Mouse (Mus musculus) intestine, embryonic 14.5 days (tissue): ENCODE data around the gene Mrps35. TPM values are rescaled to one million over a fixed set of nuclear protein-coding genes. Genes with fewer than 3 reads are reported as not detected.

Experiments
- ATAC-seq: fragments of 200-750 bp; cut with Nextera tagmentation; replicated peaks from 2 replicates; pipeline ENCODE4 v1.8.0; 2017; ENCODE audit warnings: low read depth, moderate number of reproducible peaks, moderate TSS enrichment, moderate library complexity; ENCODE audit not compliant: low FRiP score, low TSS enrichment
- DNase-seq: peaks from one replicate; pipeline ENCODE4 v3.0.0-alpha.2; 2018; ENCODE audit warnings: low spot score
- H3K27ac ChIP-seq: fragments of 300-500 bp; sonication (generic); 2 replicates; pipeline ENCODE4 v1.5.1; 2014; ENCODE audit warnings: low read depth, mild to moderate bottlenecking, control low read depth
- H3K27me3 ChIP-seq: fragments of 300-500 bp; sonication (generic); replicated peaks from 2 replicates; pipeline ENCODE4 v1.6.1; 2014; ENCODE audit warnings: low read length, control low read depth; ENCODE audit not compliant: control insufficient read depth, insufficient read depth
- H3K36me3 ChIP-seq: fragments of 300-500 bp; sonication (generic); 2 replicates; pipeline ENCODE4 v1.6.1; 2014; ENCODE audit warnings: low read length, control low read depth; ENCODE audit not compliant: control insufficient read depth, insufficient read depth
- H3K4me1 ChIP-seq: fragments of 300-500 bp; sonication (generic); replicated peaks from 2 replicates; pipeline ENCODE4 v1.6.1; 2014; ENCODE audit warnings: low read length, control low read depth, mixed read lengths; ENCODE audit not compliant: control insufficient read depth, insufficient read depth
- H3K4me2 ChIP-seq: fragments of 300-500 bp; sonication (generic); 2 replicates; pipeline ENCODE4 v1.6.1; 2014; ENCODE audit warnings: low read length
- H3K4me3 ChIP-seq: fragments of 300-500 bp; sonication (generic); 2 replicates; pipeline ENCODE4 v1.5.1; 2014; ENCODE audit warnings: low read depth, low read length, control low read depth, mixed read lengths
- H3K9ac ChIP-seq: fragments of 300-500 bp; sonication (generic); 2 replicates; pipeline ENCODE4 v1.6.1; 2014; ENCODE audit warnings: mild to moderate bottlenecking, low read length
- H3K9me3 ChIP-seq: fragments of 300-500 bp; sonication (generic); 2 replicates; pipeline ENCODE4 v1.6.1; 2016; ENCODE audit warnings: low read length, control low read depth; ENCODE audit not compliant: control insufficient read depth
- WGBS: fragments of 180-500 bp; shearing (Covaris S2); extraction: QIAGEN DNeasy Blood & Tissue Kit; methylation state at CpG from one replicate; pipeline ENCODE4 v1.1.7; 2014; 5-methylcytosine and 5-hydroxymethylcytosine counted together
- polyA plus RNA-seq: library from polyadenylated mRNA; unstranded; fragments of >200 nt; fragmentation: Nextera tagmentation; extraction: Ambion mirVana; gene quantifications from 2 replicates; pipeline ENCODE4 v1.2.1, GENCODE M21; 2014

Gene Mrps35
- polyA plus RNA-seq, 1 experiment from 2014 or later = 149 TPM

DNA sequence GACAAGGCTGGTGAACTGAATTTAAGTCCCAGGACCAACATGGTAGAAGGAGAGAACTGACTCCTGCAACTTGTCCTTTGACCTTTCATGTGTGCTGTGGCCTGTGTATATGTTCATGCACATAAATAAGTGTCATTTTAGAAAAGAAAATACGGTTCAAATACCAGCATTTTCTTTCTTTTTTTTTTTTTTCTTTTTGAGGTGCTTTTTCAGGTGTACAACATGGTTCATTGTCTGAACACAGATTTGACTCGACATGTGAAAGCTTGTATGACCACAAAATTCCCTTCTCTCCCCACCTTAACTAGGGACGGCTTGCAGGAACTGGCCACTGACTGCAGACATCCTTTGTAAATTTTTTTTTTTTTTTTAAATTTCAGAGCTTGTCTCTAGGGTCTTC lies 54.4 kb downstream of the Mrps35 start:
- Histone ChIP-seq H3K27ac (no peak overlapping the region), H3K36me3 (peaks cover 23% of the 10 kb centered on the region), H3K4me2 (no peak overlapping the region), H3K4me1 (peaks cover 22% of the 10 kb centered on the region), H3K27me3 (no peaks in the 10 kb centered on the region), H3K4me3 (no peak overlapping the region), H3K9ac (no peak overlapping the region), H3K9me3 (no peaks in the 10 kb centered on the region)
- ATAC-seq (no peak), DNase-seq (no peak)
- 71% methylated on average over 3 of the region's 3 CpGs for WGBS

DNA sequence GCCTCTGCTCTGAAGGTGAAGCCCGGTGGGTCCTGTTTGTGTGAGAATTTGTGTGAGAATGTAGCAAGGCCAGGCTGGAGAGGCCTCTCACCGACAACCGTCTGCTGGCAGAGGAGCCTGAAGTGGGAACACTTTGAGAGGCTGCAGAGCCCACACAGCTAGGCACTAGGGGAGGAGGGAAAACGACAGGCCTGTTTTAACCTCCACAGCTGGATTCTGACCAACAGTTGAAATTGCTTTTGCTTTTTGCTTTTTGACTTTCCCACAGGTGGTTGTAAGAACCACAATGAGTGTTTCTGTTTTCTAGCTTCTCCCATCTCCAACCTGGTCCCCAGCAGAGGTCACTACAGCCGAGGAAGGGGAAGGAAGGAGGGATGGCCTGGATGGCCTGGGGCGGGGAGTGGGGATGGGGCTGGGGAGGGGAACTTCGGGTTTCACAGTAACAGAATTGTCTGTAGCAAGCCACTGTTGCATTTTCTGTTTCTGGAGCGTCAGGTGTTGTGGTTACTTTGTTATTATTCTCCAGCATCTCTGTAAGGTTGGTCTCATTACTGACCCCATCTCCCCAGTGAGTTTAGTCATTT lies 54.9 kb downstream of the Mrps35 start:
- H3K9me3 ChIP-seq = no peaks in the 10 kb centered on the region
- peaks cover 28% of the 10 kb centered on the region for H3K36me3 ChIP-seq
- H3K4me3 ChIP-seq = no peak overlapping the region
- peaks cover 19% of the 10 kb centered on the region for H3K4me1 ChIP-seq
- H3K27ac ChIP-seq = no peak overlapping the region
- no peaks in the 10 kb centered on the region for H3K27me3 ChIP-seq
- no peak overlapping the region for H3K9ac ChIP-seq
- DNase-seq (no peak), ATAC-seq (no peak)
- H3K4me2 ChIP-seq = no peak overlapping the region
- 46% methylated on average over 8 of the region's 8 CpGs for WGBS

DNA sequence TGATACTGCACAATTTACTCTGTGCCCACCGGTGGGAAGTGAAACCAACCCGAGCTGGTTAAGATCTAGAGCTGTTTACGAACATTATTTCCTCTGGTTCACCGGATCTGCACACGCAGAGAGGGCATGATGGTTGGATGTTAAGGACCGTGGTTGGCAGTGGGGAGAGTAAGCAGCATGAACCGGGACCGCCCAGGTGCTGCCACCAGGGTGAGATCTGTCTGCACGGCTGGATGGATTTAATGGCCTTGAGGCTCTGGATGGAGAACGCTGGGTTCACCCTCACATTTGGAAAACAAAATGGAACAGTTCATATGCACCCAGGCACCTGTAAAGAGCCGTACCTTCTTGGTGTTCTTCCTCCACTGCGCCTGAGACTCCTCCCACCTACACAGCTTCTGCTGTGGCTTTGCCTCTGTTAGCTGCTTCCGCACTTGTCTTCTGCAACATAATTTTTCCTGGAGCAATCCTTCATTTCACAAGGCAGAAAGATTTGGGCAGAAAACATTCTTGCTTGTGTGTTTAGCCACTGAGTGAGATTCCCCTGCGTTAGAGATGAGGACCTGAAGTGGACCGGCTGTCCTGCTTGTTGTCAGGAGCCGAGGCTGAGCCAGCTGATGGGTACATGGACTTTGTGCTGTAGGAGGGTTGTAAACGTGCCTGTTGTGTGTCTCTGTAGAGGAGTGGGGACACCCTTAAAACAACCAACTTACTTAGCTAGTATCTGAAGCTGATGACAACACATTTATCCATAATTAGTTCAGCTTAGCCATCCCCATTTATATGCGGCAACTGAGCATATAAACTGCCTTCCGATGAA lies 57.1 kb downstream of the Mrps35 start:
- H3K9me3 ChIP-seq = no peaks in the 10 kb centered on the region
- H3K4me2 ChIP-seq = no peak overlapping the region
- no peak overlapping the region for H3K27ac ChIP-seq
- ATAC-seq (no peak), DNase-seq (no peak)
- no peak overlapping the region for H3K4me3 ChIP-seq
- no peaks in the 10 kb centered on the region for H3K27me3 ChIP-seq
- WGBS = 48% methylated on average over 19 of the region's 19 CpGs
- H3K36me3 ChIP-seq = peaks cover 38% of the 10 kb centered on the region
- peaks cover 6% of the 10 kb centered on the region; the same call in 1 of the 2 replicates for H3K4me1 ChIP-seq
- H3K9ac ChIP-seq = no peak overlapping the region

DNA sequence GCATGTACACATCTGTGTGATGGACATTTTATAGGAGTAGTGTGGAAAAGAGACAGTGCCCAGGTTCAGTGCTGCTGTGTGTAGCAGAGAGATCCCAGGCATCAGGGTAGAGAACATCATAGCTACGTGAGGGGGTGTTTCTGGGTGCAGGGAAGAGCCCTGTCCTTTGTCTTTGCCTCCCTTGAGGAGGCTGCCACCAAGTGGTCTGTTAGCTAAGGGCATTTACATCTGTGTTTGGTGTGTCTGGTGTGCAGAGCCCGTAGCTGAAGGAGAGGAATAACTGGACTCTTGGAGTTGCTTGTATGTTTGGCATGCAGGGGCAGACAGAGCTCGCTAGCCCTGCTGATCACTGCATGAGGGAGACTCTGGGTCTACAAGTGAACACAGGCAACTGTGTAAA lies 59.7 kb downstream of the Mrps35 start:
- ATAC-seq = no peak
- Histone ChIP-seq H3K9me3 (no peaks in the 10 kb centered on the region), H3K4me1 (0 out of 2 replicates have a peak, but pooled peaks cover 5% of the 10 kb centered on the region), H3K36me3 (peaks cover 32% of the 10 kb centered on the region), H3K4me3 (no peak overlapping the region), H3K9ac (no peak overlapping the region), H3K27me3 (no peaks in the 10 kb centered on the region), H3K4me2 (no peak overlapping the region), H3K27ac (no peak overlapping the region)
- 84% methylated on average over 3 of the region's 3 CpGs for WGBS
- DNase-seq = no peak

DNA sequence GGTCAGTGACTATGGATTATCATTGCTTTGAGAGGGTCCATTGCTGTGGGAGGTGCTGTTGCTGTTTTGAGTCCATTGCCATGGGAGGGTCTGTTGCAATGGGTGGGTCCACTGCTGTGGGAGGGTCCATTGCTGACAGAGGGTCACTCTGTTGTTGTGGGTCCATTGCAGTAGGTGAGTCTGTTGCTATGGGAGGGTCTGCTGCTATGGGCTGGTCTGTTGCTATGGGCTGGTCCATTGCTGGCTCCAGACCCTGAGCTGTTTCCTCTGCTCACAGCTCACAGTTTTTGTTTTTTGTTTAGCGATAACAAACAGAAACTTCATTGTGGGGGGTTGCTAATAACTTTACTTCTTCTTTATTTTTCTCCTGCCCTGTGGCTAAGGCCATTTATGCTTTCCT lies 63.0 kb downstream of the Mrps35 start:
- Histone ChIP-seq H3K9ac (no peak overlapping the region), H3K4me3 (no peak overlapping the region), H3K4me1 (no peaks in the 10 kb centered on the region), H3K9me3 (no peaks in the 10 kb centered on the region), H3K27ac (no peak overlapping the region), H3K36me3 (peaks cover 60% of the 10 kb centered on the region), H3K4me2 (no peak overlapping the region), H3K27me3 (no peaks in the 10 kb centered on the region)
- DNase-seq = no peak
- no peak for ATAC-seq
- WGBS = 100% methylated on average over 1 of the region's 1 CpGs

DNA sequence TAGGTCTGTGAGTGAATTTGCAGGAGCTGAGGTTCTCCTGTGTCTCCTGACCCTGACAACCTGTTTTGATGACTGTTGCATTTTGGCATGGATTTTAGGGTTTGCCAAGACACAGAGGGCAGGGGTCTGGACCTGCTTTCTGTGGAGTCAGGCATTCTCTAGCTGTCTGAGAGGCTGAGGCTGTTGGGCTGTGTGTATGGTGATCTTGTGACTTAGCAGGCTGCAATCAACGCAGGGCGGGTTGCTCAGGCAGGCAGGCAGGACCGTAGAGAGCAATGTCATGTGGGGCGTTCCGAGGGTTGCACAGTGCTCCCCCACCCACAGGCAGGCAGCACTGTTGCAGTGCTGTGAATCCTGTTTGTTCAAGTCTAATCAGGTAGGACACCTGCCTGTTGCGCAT lies 64.2 kb downstream of the Mrps35 start:
- Histone ChIP-seq H3K4me1 (no peaks in the 10 kb centered on the region), H3K27me3 (no peaks in the 10 kb centered on the region), H3K4me2 (no peak overlapping the region), H3K9me3 (no peaks in the 10 kb centered on the region), H3K27ac (no peak overlapping the region), H3K4me3 (no peak overlapping the region), H3K9ac (no peak overlapping the region), H3K36me3 (peaks cover 62% of the 10 kb centered on the region)
- ATAC-seq (no peak), DNase-seq (no peak)
- WGBS = 96% methylated on average over 6 of the region's 6 CpGs

DNA sequence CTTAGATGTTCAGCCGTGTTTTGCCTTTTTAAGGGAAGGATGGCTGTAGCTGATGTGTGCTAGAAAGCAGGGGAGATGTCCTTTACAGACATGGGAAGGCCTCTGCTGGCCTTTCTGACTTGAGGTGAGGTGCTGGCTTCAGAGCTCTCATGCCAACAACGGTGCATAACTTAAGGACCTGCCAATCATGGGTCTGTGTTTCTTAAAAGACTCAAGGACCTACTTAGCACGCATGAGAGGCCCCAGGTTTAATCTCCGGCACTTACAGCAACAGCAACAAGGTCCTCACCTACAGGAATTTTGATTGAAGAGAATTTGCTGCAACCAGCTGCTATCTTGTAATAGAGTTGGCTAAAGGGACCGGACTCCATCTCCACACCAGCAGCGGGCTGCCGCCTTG lies 66.7 kb downstream of the Mrps35 start:
- Histone ChIP-seq H3K9ac (no peak overlapping the region), H3K9me3 (no peaks in the 10 kb centered on the region), H3K4me3 (no peak overlapping the region), H3K4me2 (no peak overlapping the region), H3K27ac (no peak overlapping the region), H3K27me3 (no peaks in the 10 kb centered on the region), H3K4me1 (no peaks in the 10 kb centered on the region), H3K36me3 (peaks cover 52% of the 10 kb centered on the region)
- DNase-seq (no peak), ATAC-seq (no peak)
- WGBS = 88% methylated on average over 7 of the region's 7 CpGs

DNA sequence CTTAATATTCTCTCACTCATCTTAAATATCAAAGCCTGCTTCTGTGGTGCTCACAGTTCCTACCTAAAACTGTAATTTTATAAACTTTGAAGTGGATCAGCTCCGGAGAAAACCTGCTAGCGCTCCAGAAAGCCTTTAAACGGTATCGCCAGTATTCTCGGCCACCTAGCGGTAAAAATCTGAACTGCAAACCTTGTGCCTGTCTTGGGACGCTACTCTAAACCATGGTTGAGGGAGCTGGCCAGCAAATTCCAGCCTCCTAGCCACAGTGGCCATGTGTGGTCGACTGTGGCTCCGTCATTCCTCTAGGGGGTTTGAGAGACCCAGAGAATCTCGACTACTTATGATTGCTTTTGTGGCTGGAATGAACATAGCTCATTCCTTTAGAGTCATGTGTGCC lies 74.0 kb downstream of the Mrps35 start:
- DNase-seq = peak; percentile 95
- no peaks in the 10 kb centered on the region for H3K9me3 ChIP-seq
- H3K9ac ChIP-seq = no peak overlapping the region
- ATAC-seq = no peak
- no peak overlapping the region for H3K4me2 ChIP-seq
- no peaks in the 10 kb centered on the region for H3K4me1 ChIP-seq
- H3K27ac ChIP-seq = no peak overlapping the region
- H3K36me3 ChIP-seq = peaks cover 9% of the 10 kb centered on the region; the same call in 1 of the 2 replicates
- H3K4me3 ChIP-seq = no peak overlapping the region
- WGBS = 7% methylated on average over 10 of the region's 10 CpGs
- no peaks in the 10 kb centered on the region for H3K27me3 ChIP-seq

DNA sequence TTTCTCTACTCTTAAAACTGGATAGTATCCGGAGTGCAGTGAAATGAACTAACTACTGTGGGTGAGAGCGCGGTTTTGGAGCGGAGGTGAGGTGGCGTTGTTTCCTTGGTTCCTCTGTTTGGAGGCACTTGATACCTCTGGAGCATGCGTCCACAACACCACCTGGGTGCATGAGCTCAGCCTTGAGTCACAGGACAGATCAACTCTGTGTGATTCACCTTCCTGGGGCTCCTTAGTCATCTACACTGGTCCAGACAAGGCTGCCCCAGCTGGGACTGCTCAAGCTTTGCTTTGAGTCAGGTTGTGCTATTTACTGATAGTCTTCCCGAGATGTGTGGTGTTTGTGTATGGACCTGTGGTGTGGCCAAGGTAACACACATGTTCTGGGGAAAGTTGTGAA lies 75.2 kb downstream of the Mrps35 start:
- Histone ChIP-seq H3K4me3 (no peak overlapping the region), H3K4me1 (no peaks in the 10 kb centered on the region), H3K4me2 (no peak overlapping the region), H3K9me3 (no peaks in the 10 kb centered on the region), H3K9ac (no peak overlapping the region), H3K36me3 (no peaks in the 10 kb centered on the region), H3K27ac (no peak overlapping the region), H3K27me3 (no peaks in the 10 kb centered on the region)
- DNase-seq (no peak), ATAC-seq (no peak)
- WGBS = 97% methylated on average over 7 of the region's 7 CpGs
